Mouse (Mus musculus) stomach, embryonic 16.5 days (tissue): ENCODE results near the gene Mef2c. TPM values are rescaled to one million over a fixed set of nuclear protein-coding genes. Genes with fewer than 3 reads are reported as not detected.

Experiments
- ATAC-seq: fragments of 200-750 bp; cut with Nextera tagmentation; 2 replicates; pipeline ENCODE4 v1.8.0; 2017; ENCODE audit warnings: moderate number of reproducible peaks, moderate TSS enrichment; ENCODE audit not compliant: insufficient read depth, low FRiP score
- H3K27ac ChIP-seq: fragments of 300-500 bp; sonication (generic); 2 replicates; pipeline ENCODE4 v1.5.1; 2014; ENCODE audit warnings: low read length
- H3K27me3 ChIP-seq: fragments of 300-500 bp; sonication (generic); 2 replicates; pipeline ENCODE4 v1.6.1; 2014; ENCODE audit warnings: low read length, control low read depth, mixed read lengths; ENCODE audit not compliant: control insufficient read depth, insufficient read depth
- H3K36me3 ChIP-seq: fragments of 300-500 bp; sonication (generic); 2 replicates; pipeline ENCODE4 v1.6.1; 2014; ENCODE audit warnings: low read length; ENCODE audit not compliant: control insufficient read depth, insufficient read depth
- H3K4me1 ChIP-seq: fragments of 300-500 bp; sonication (generic); 2 replicates; pipeline ENCODE4 v1.6.1; 2014; ENCODE audit warnings: low read length, control low read depth, mixed read lengths; ENCODE audit not compliant: control insufficient read depth, insufficient read depth
- H3K4me2 ChIP-seq: fragments of 300-500 bp; sonication (generic); 2 replicates; pipeline ENCODE4 v1.6.1; 2014; ENCODE audit warnings: low read depth, low read length, mixed read lengths
- H3K4me3 ChIP-seq: fragments of 300-500 bp; sonication (generic); replicated peaks from 2 replicates; pipeline ENCODE4 v1.5.1; 2014; ENCODE audit warnings: mild to moderate bottlenecking, low read length
- H3K9ac ChIP-seq: fragments of 300-500 bp; sonication (generic); 2 replicates; pipeline ENCODE4 v1.6.1; 2014; ENCODE audit warnings: low read length
- H3K9me3 ChIP-seq: fragments of 300-500 bp; sonication (generic); replicated peaks from 2 replicates; pipeline ENCODE4 v1.6.1; 2016; ENCODE audit warnings: low read length, control low read depth; ENCODE audit not compliant: control insufficient read depth
- WGBS: fragments of 180-500 bp; shearing (Covaris S2); extraction: QIAGEN DNeasy Blood & Tissue Kit; methylation state at CpG from one replicate; pipeline ENCODE4 v1.1.7; 2014; 5-methylcytosine and 5-hydroxymethylcytosine counted together
- polyA plus RNA-seq: library from polyadenylated mRNA; unstranded; fragments of >200 nt; fragmentation: Nextera tagmentation; extraction: Ambion mirVana; gene quantifications from 2 replicates; pipeline ENCODE4 v1.2.1, GENCODE M21; 2015

Gene Mef2c
- polyA plus RNA-seq, 1 experiment from 2014 or later = 51.9 TPM

- H3K4me2 ChIP-seq = no peak overlapping the region
- WGBS = 90% methylated on average over 5 of the region's 5 CpGs
Measured at GRCm38 (mm10) chr13:83633155-83633554, 129.3 kb downstream of the Mef2c start.

GRCm38 (mm10) chr13:83635218-83635617, 131.4 kb downstream of the Mef2c start:
- no peaks in the 10 kb centered on the region for H3K27me3 ChIP-seq
- no peaks in the 10 kb centered on the region for H3K9me3 ChIP-seq
- no peak for ATAC-seq
- no peak overlapping the region for H3K4me2 ChIP-seq
- no peak overlapping the region for H3K27ac ChIP-seq
- H3K36me3 ChIP-seq = no peaks in the 10 kb centered on the region
- 55% methylated on average over 7 of the region's 7 CpGs for WGBS
- H3K4me1 ChIP-seq = no peaks in the 10 kb centered on the region
- no peak overlapping the region for H3K4me3 ChIP-seq
- no peak overlapping the region for H3K9ac ChIP-seq

More at GRCm38 (mm10) chr13:83633155-83633554, 129.3 kb downstream of the Mef2c start:
- no peak for ATAC-seq
- Histone ChIP-seq H3K9ac (no peak overlapping the region), H3K4me3 (no peak overlapping the region), H3K36me3 (no peaks in the 10 kb centered on the region), H3K4me1 (no peaks in the 10 kb centered on the region), H3K9me3 (no peaks in the 10 kb centered on the region), H3K27me3 (no peaks in the 10 kb centered on the region), H3K27ac (no peak overlapping the region)

- 92% methylated on average over 3 of the region's 3 CpGs for WGBS
- no peaks in the 10 kb centered on the region for H3K27me3 ChIP-seq
- no peak overlapping the region for H3K4me2 ChIP-seq
- H3K36me3 ChIP-seq = no peaks in the 10 kb centered on the region
- no peak overlapping the region for H3K9ac ChIP-seq
- no peak for ATAC-seq
- no peak overlapping the region for H3K4me3 ChIP-seq
- no peak overlapping the region for H3K27ac ChIP-seq
- H3K9me3 ChIP-seq = no peaks in the 10 kb centered on the region
- H3K4me1 ChIP-seq = no peaks in the 10 kb centered on the region
Measured at GRCm38 (mm10) chr13:83637666-83638065, 133.8 kb downstream of the Mef2c start.

GRCm38 (mm10) chr13:83638735-83639134, 134.9 kb downstream of the Mef2c start:
- Histone ChIP-seq H3K9me3 (no peaks in the 10 kb centered on the region), H3K4me1 (no peaks in the 10 kb centered on the region), H3K27ac (no peak overlapping the region), H3K27me3 (no peaks in the 10 kb centered on the region), H3K9ac (no peak overlapping the region), H3K36me3 (no peaks in the 10 kb centered on the region), H3K4me3 (no peak overlapping the region), H3K4me2 (no peak overlapping the region)
- WGBS = 75% methylated on average over 3 of the region's 3 CpGs
- no peak for ATAC-seq

- Histone ChIP-seq H3K4me2 (no peak overlapping the region), H3K27ac (no peak overlapping the region), H3K9ac (no peak overlapping the region), H3K36me3 (no peaks in the 10 kb centered on the region), H3K27me3 (no peaks in the 10 kb centered on the region), H3K9me3 (no peaks in the 10 kb centered on the region), H3K4me3 (no peak overlapping the region), H3K4me1 (no peaks in the 10 kb centered on the region)
- no peak for ATAC-seq
- 95% methylated on average over 3 of the region's 3 CpGs for WGBS
Measured at GRCm38 (mm10) chr13:83649051-83649450, 145.2 kb downstream of the Mef2c start.

GRCm38 (mm10) chr13:83649795-83650476, 146.1 kb downstream of the Mef2c start:
- Histone ChIP-seq H3K4me1 (no peaks in the 10 kb centered on the region), H3K27ac (no peak overlapping the region), H3K4me3 (no peak overlapping the region), H3K4me2 (no peak overlapping the region), H3K36me3 (no peaks in the 10 kb centered on the region), H3K9ac (no peak overlapping the region), H3K27me3 (no peaks in the 10 kb centered on the region), H3K9me3 (no peaks in the 10 kb centered on the region)
- ATAC-seq = no peak
- WGBS = 78% methylated on average over 12 of the region's 12 CpGs

GRCm38 (mm10) chr13:83650807-83651206, 147.0 kb downstream of the Mef2c start:
- Histone ChIP-seq H3K9ac (no peak overlapping the region), H3K4me2 (no peak overlapping the region)
- 86% methylated on average over 3 of the region's 3 CpGs for WGBS

GRCm38 (mm10) chr13:83651941-83652548, 148.2 kb downstream of the Mef2c start:
- WGBS = 70% methylated on average over 7 of the region's 7 CpGs
- no peaks in the 10 kb centered on the region for H3K36me3 ChIP-seq
- H3K27ac ChIP-seq = peak overlapping the region; percentile 78
- H3K4me1 ChIP-seq = no peaks in the 10 kb centered on the region
- no peak overlapping the region for H3K9ac ChIP-seq
- H3K9me3 ChIP-seq = no peaks in the 10 kb centered on the region
- H3K27me3 ChIP-seq = no peaks in the 10 kb centered on the region
- H3K4me3 ChIP-seq = no peak overlapping the region
- no peak overlapping the region for H3K4me2 ChIP-seq
- ATAC-seq = no peak

More at GRCm38 (mm10) chr13:83650807-83651206, 147.0 kb downstream of the Mef2c start:
- H3K4me3 ChIP-seq = no peak overlapping the region
- no peaks in the 10 kb centered on the region for H3K4me1 ChIP-seq
- H3K9me3 ChIP-seq = no peaks in the 10 kb centered on the region
- H3K27me3 ChIP-seq = no peaks in the 10 kb centered on the region
- no peak overlapping the region for H3K27ac ChIP-seq
- ATAC-seq = no peak
- H3K36me3 ChIP-seq = no peaks in the 10 kb centered on the region

GRCm38 (mm10) chr13:83652560-83652959, 148.7 kb downstream of the Mef2c start:
- ATAC-seq = peak; percentile 40; the same call in 1 of the 2 replicates
- Histone ChIP-seq H3K4me2 (no peak overlapping the region), H3K9me3 (no peaks in the 10 kb centered on the region), H3K27ac (no peak overlapping the region), H3K9ac (no peak overlapping the region), H3K27me3 (no peaks in the 10 kb centered on the region), H3K4me3 (no peak overlapping the region), H3K36me3 (no peaks in the 10 kb centered on the region), H3K4me1 (no peaks in the 10 kb centered on the region)
- 70% methylated on average over 8 of the region's 8 CpGs for WGBS
